In the genomic region with DNA sequence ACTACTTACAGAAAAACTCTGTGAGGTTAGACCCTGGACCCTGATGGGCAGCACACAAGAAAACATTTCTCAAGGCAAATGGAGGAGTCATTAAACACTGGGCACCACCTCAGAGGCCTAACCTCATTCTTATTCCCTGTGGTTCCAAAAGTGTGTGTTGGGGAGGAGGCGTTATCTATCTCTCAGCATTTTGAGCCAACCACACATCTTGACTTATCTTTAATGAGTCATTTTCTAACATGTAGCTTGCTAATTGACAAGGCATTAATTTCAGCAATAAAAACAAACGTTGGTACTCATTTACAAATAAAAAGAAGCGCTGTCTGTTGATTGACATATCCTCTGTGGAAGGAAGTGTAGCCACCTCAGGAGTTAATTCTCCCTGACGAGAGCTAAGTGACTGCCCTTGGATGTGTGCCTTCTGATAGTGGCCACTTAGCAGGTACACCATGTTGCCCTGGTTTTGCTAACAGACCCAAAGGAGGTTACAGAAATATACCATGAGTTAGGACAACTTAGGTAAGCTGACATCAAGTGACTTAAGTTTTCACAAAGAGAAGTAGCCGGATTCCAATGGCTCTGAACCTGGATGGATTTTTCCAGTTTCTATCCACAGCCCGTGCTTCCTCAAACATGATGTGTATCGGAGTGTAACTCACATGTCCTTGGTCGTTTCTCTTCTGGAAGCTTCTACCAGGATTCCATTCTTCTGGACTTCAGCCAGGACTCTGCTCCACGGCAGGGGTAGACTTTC, we compare ENCODE assay signal across 15 mouse cellular contexts. TPM values are rescaled to one million over a fixed set of nuclear protein-coding genes. Genes with fewer than 3 reads are reported as not detected.
A peak's percentile ranks its signal among the peaks of the same experiment; 100 is the strongest.
DNase-seq lines count a peak whose midpoint lies in the region; ATAC-seq and TF ChIP-seq lines count a peak whose summit lies in the region.
"Had no signal": no experiment of that assay in that cellular context is flagged by ENCODE, and none has a peak within 500 bp of the region (broad histone marks: within the 10 kb centered on the region; RNA-seq: fewer than 3 reads in every experiment).

No protein-coding gene starts in this region.

- no peak for ATAC-seq in heart, embryonic 11.5 days (replicated peaks; ENCODE audit: insufficient number of reproducible peaks, low FRiP score, low TSS enrichment)
- ATAC-seq in frontal cortex, adult (ENCODE audit: low TSS enrichment) = no peak
- ATAC-seq: forebrain, embryonic 15.5 days had no signal

- H3K27ac ChIP-seq in heart, embryonic 11.5 days (ENCODE audit: low read depth, low read length) = no peak overlapping the region
- H3K27ac ChIP-seq in MEL (ENCODE audit: control insufficient read depth, low read depth, low read length) = peak overlapping the region; percentile 36; the same call in 1 of the 2 replicates
- H3K27ac ChIP-seq: forebrain, embryonic 15.5 days; hindbrain, embryonic 12.5 days; layer of hippocampus, adult 2 months had no signal

- no peaks in the 10 kb centered on the region for H3K79me2 ChIP-seq in MEL (ENCODE audit: control insufficient read depth, insufficient read depth, low read length, poor library complexity)

- no peak for TF ChIP-seq CTCF in MEL (IDR thresholded peaks at IDR 0.05 in 2 of 3, conservative IDR thresholded peaks at IDR 0.05 in 1 of 3; ENCODE audit: control insufficient read depth in 1 of 3, insufficient read depth in 1 of 3, low read depth in 2 of 3, low read length in 3 of 3, poor library complexity in 1 of 3, severe bottlenecking in 1 of 3)

- TF ChIP-seq RAD21 in MEL (IDR thresholded peaks at IDR 0.05; ENCODE audit: low read depth, low read length) = no peak

- H3K9me3 ChIP-seq in heart, embryonic 11.5 days (replicated peaks; ENCODE audit: control insufficient read depth, low read length) = no peaks in the 10 kb centered on the region
- H3K9me3 ChIP-seq in MEL (replicated peaks; ENCODE audit: insufficient read depth, low read length) = no peaks in the 10 kb centered on the region
- H3K9me3 ChIP-seq: forebrain, embryonic 15.5 days; hindbrain, embryonic 12.5 days had no signal

- no peak for TF ChIP-seq POLR2A in MEL (IDR thresholded peaks at IDR 0.05; ENCODE audit: control insufficient read depth in 1 of 2, insufficient read depth in 1 of 2, low read depth in 1 of 2, low read length in 2 of 2, poor library complexity in 1 of 2)

- H3K9ac ChIP-seq in heart, embryonic 11.5 days (ENCODE audit: low read depth, low read length) = no peak overlapping the region
- no peak overlapping the region for H3K9ac ChIP-seq in MEL (ENCODE audit: control insufficient read depth, low read depth, low read length, poor library complexity, severe bottlenecking)
- H3K9ac ChIP-seq: forebrain, embryonic 15.5 days; hindbrain, embryonic 12.5 days had no signal

- TF ChIP-seq EP300 in MEL (IDR thresholded peaks at IDR 0.05; ENCODE audit: low read depth in 1 of 2, low read length in 2 of 2) = peak; percentile 58 to 79

- no peak overlapping the region for H3K4me2 ChIP-seq in heart, embryonic 11.5 days
- H3K4me2 ChIP-seq: forebrain, embryonic 15.5 days; hindbrain, embryonic 12.5 days had no signal

- H3K4me3 ChIP-seq in heart, embryonic 11.5 days (ENCODE audit: low read depth, low read length) = no peak overlapping the region
- H3K4me3 ChIP-seq in MEL (ENCODE audit: control insufficient read depth in 1 of 2, insufficient read depth in 1 of 2, low read depth in 2 of 2, low read length in 2 of 2) = no peak overlapping the region
- H3K4me3 ChIP-seq: forebrain, embryonic 15.5 days; hindbrain, embryonic 12.5 days; layer of hippocampus, adult 2 months had no signal

- no peaks in the 10 kb centered on the region for H3K36me3 ChIP-seq in heart, embryonic 11.5 days (ENCODE audit: control insufficient read depth, insufficient read depth, low read length)
- peaks cover 0 to 15% of the 10 kb centered on the region in 2 experiments; a peak in 2 of 4 replicates for H3K36me3 ChIP-seq in MEL (ENCODE audit: control insufficient read depth in 1 of 2, insufficient read depth in 2 of 2, low read length in 2 of 2)
- H3K36me3 ChIP-seq: forebrain, embryonic 15.5 days; hindbrain, embryonic 12.5 days had no signal

- H3K27me3 ChIP-seq in heart, embryonic 11.5 days (ENCODE audit: control insufficient read depth, insufficient read depth, low read length) = no peaks in the 10 kb centered on the region
- H3K27me3 ChIP-seq in MEL (ENCODE audit: control insufficient read depth in 1 of 2, insufficient read depth in 2 of 2, low read length in 2 of 2) = no peaks in the 10 kb centered on the region
- H3K27me3 ChIP-seq: forebrain, embryonic 15.5 days; hindbrain, embryonic 12.5 days had no signal

- peak; percentile 21 to 27 for DNase-seq in heart, adult 9 months (ENCODE audit: low spot score in 2 of 2)
- peak; percentile 21 for DNase-seq in left cerebral cortex, postnatal 4 days
- no peak for DNase-seq in left cerebral cortex, postnatal 36 days (ENCODE audit: low spot score in 2 of 2)
- DNase-seq in MEL (ENCODE audit: low read depth, low spot score) = peak; percentile 67
- DNase-seq in heart, postnatal 4 days = peak; percentile 43
- no peak for DNase-seq in urinary bladder, adult 2 months (ENCODE audit: low spot score)
- DNase-seq: adrenal gland, adult 2 months; cerebellum, adult 8-10 months; gastrocnemius, postnatal 36 days; liver had no signal

- intact Hi-C loops in left cerebral cortex, postnatal 4 days (cut with DNase I) = no loop called here
- intact Hi-C loops in left cerebral cortex, postnatal 36 days (cut with DNase I) = no loop called here

- H3K4me1 ChIP-seq in heart, embryonic 11.5 days (ENCODE audit: control insufficient read depth, insufficient read depth, low read length) = no peaks in the 10 kb centered on the region
- peaks cover 10 to 18% of the 10 kb centered on the region in 2 experiments for H3K4me1 ChIP-seq in MEL (ENCODE audit: control insufficient read depth in 1 of 2, insufficient read depth in 2 of 2, low read length in 2 of 2)

- WGBS in heart, embryonic 11.5 days (ENCODE audit: insufficient replicate concordance) = 63% methylated on average over 9 of the region's 9 CpGs

TF ChIP-seq in MEL, 35 proteins besides CTCF, POLR2A, EP300 and RAD21 (continues in another document):
- TF ChIP-seq BHLHE40 (IDR thresholded peaks at IDR 0.05; ENCODE audit: borderline replicate concordance, low read depth, low read length) (no peak), TBP (IDR thresholded peaks at IDR 0.05; ENCODE audit: low read depth, low read length) (no peak), MXI1 (IDR thresholded peaks at IDR 0.05; ENCODE audit: low read depth, low read length) (peak; percentile 35; the same call in 1 of the 2 replicates), POLR2AphosphoS5 (IDR thresholded peaks at IDR 0.05; ENCODE audit: borderline replicate concordance, low read depth, low read length) (no peak), CHD1 (IDR thresholded peaks at IDR 0.05; ENCODE audit: low read depth, low read length) (no peak), ZKSCAN1 (IDR thresholded peaks at IDR 0.05; ENCODE audit: low read depth, low read length) (no peak), MYC (IDR thresholded peaks at IDR 0.05; ENCODE audit: low read depth, low read length) (no peak), UBTF (IDR thresholded peaks at IDR 0.05; ENCODE audit: borderline replicate concordance, insufficient read depth, low read depth, low read length) (no peak), MAFK (IDR thresholded peaks at IDR 0.05; ENCODE audit: borderline replicate concordance, low read depth, low read length) (no peak), TAL1 (IDR thresholded peaks at IDR 0.05; ENCODE audit: low read length) (no peak), JUND (IDR thresholded peaks at IDR 0.05; ENCODE audit: low read depth, low read length) (0 out of 2 replicates have a peak, but pooled peaks have one; percentile 60), USF2 (IDR thresholded peaks at IDR 0.05; ENCODE audit: borderline replicate concordance in 1 of 2, insufficient read depth in 1 of 2, low read depth in 1 of 2, low read length in 2 of 2) (no peak), HCFC1 (IDR thresholded peaks at IDR 0.05; ENCODE audit: low read depth, low read length) (no peak), ELF1 (IDR thresholded peaks at IDR 0.05; ENCODE audit: low read depth, low read length) (no peak), CHD2 (IDR thresholded peaks at IDR 0.05; ENCODE audit: low read length) (no peak), MEF2A (IDR thresholded peaks at IDR 0.05; ENCODE audit: extremely low read depth, insufficient replicate concordance, low read depth, low read length, poor library complexity, severe bottlenecking) (no peak), GABPA (IDR thresholded peaks at IDR 0.05; ENCODE audit: low read depth, low read length) (no peak), ZC3H11A (IDR thresholded peaks at IDR 0.05; ENCODE audit: low read depth, low read length) (no peak), E2F4 (IDR thresholded peaks at IDR 0.05; ENCODE audit: borderline replicate concordance, low read depth, low read length) (no peak), USF1 (IDR thresholded peaks at IDR 0.05; ENCODE audit: low read depth, low read length) (no peak), RCOR1 (IDR thresholded peaks at IDR 0.05; ENCODE audit: low read depth, low read length) (peak; percentile 55; the same call in 1 of the 2 replicates), POLR2AphosphoS2 (IDR thresholded peaks at IDR 0.05; ENCODE audit: low read length) (no peak), NRF1 (IDR thresholded peaks at IDR 0.05; ENCODE audit: insufficient read depth, low read depth, low read length, poor library complexity, severe bottlenecking) (no peak), SMC3 (IDR thresholded peaks at IDR 0.05; ENCODE audit: low read depth, low read length) (no peak), MAZ (IDR thresholded peaks at IDR 0.05; ENCODE audit: low read depth, low read length) (0 out of 2 replicates have a peak, but pooled peaks have one; percentile 25), ETS1 (IDR thresholded peaks at IDR 0.05; ENCODE audit: low read depth, low read length) (peak; percentile 79), MYB (IDR thresholded peaks at IDR 0.05; ENCODE audit: low read depth, low read length) (no peak), KAT2A (conservative IDR thresholded peaks at IDR 0.05; ENCODE audit: low read depth, low read length) (no peak), NELFE (IDR thresholded peaks at IDR 0.05; ENCODE audit: low read depth, low read length) (no peak), ZNF384 (IDR thresholded peaks at IDR 0.05; ENCODE audit: low read depth, low read length) (no peak)

RNA-seq across cellular contexts. Expression of gene Plxnc1, which starts 29.9 kb away (rescaled TPM):
- polyA plus RNA-seq in heart, embryonic 11.5 days (2014; fragmentation: Nextera tagmentation; extraction: Ambion mirVana) = 6.7 and 7.1 TPM in 2 replicates
- 10 to 100 TPM; 58.4 to 67.3 TPM for total RNA-seq in left cerebral cortex, postnatal 4 days (2021)
- 10 to 100 TPM; 37.2 to 47.8 TPM for total RNA-seq in left cerebral cortex, postnatal 36 days (2021)
- 16.4 and 30.1 TPM in 2 replicates for total RNA-seq in MEL (2012; rRNA removed)
- 10 to 100 TPM in 1 of 2 experiments, not detected in 1; 15.1 TPM for polyA plus RNA-seq in MEL (2012; ENCODE audit: insufficient read depth in 1 of 2, insufficient read length in 2 of 2, low read depth in 1 of 2, low replicate concordance in 2 of 2, missing spikeins in 1 of 2)
- 1 to 10 TPM; 6.2 to 6.9 TPM for total RNA-seq in heart, postnatal 4 days (2021)
- 1.0 and 1.6 TPM in 2 replicates for polyA plus RNA-seq in urinary bladder, adult 2 months (2012; rRNA removed)

Comparison
In these comparisons a context has a peak if more than half of its experiments do, and no peak if none do; other contexts are left out.
1. DNase-seq: peak in heart, adult 9 months (2 of 2), left cerebral cortex, postnatal 4 days (single experiment), MEL (single experiment) and heart, postnatal 4 days (single experiment); none in left cerebral cortex, postnatal 36 days (0 of 2) and urinary bladder, adult 2 months (single experiment).